Mouse (Mus musculus): ENCODE results near the gene Syk.

GRCm38 (mm10) chr13:52692311-52692710, 109.3 kb downstream of the Syk start:
- TF ChIP-seq CTCF (IDR thresholded peaks at IDR 0.05; ENCODE audit: low read depth) (no peak), EP300 (IDR thresholded peaks at IDR 0.05; ENCODE audit: low read depth) (no peak)
